Mouse (Mus musculus): Measurements from ENCODE around the gene Cep350. TPM values are rescaled to one million over a fixed set of nuclear protein-coding genes. Genes with fewer than 3 reads are reported as not detected.
"Not testable (repeated sequence)": the region's sequence is repeated elsewhere in the genome, so short reads cannot be mapped to it uniquely, and the experiment has no call there.

Gene Cep350
- polyA plus RNA-seq, 1 experiment: 10.9 TPM

DNA sequence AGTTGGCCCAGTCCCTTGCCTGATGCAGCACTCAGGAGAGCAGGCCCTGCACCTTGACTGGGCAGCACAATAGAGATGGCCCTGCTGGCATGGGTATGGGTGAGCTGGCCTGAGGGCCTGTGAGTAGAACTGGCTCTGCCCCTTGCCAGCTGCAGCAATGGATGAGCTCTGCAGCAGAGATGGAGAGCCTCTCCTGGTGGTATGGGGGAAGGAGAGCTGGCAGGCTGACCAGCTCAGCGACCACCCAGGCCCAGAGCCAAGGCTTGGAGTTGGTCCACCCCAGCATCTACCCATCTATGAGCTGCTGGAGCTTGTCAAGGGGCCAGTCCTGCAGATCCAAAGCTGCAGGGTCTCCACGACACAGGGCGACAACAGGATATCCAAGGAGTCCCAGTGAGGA, 69.5 kb downstream of the Cep350 start:
- Histone ChIP-seq H3K4me3 (ENCODE audit: insufficient read depth, low read length) (no peak overlapping the region), H3K27ac (ENCODE audit: insufficient read depth, low read length) (no peak overlapping the region), H3K4me1 (ENCODE audit: control insufficient read depth, insufficient read depth, low read length) (no peaks in the 10 kb centered on the region; the same call in 1 of the 2 replicates)
- no peak for TF ChIP-seq POLR2A (IDR thresholded peaks at IDR 0.05; ENCODE audit: extremely low read depth, insufficient read depth, low read length)
- TF ChIP-seq CTCF (IDR thresholded peaks at IDR 0.05; ENCODE audit: extremely low read depth, insufficient read depth, low read length): no peak

DNA sequence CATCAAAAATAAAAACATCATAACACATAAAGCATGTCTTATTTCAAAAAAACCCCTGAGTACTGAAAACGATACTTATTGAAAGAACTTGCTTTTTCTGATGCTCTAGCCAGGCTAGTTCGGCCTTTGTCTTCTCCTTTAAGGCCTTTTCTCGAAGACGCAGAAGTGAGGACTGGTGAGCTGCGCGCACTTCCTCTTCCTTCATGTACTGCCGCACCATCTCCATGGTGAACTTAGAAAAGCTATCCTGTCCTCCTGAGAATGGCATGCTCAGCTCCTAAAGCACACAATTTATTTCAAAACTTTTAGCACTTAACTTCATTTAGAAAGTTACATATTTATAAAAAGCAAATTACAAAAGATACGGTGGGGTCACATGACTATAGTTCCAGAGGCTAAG, 71.7 kb downstream of the Cep350 start:
- H3K27ac ChIP-seq (ENCODE audit: insufficient read depth, low read length): no peak overlapping the region
- TF ChIP-seq POLR2A (IDR thresholded peaks at IDR 0.05; ENCODE audit: extremely low read depth, insufficient read depth, low read length) (no peak), CTCF (IDR thresholded peaks at IDR 0.05; ENCODE audit: extremely low read depth, insufficient read depth, low read length) (no peak)
- H3K4me3 ChIP-seq (ENCODE audit: insufficient read depth, low read length): no peak overlapping the region
- H3K4me1 ChIP-seq (ENCODE audit: control insufficient read depth, insufficient read depth, low read length): no peaks in the 10 kb centered on the region; the same call in 1 of the 2 replicates

DNA sequence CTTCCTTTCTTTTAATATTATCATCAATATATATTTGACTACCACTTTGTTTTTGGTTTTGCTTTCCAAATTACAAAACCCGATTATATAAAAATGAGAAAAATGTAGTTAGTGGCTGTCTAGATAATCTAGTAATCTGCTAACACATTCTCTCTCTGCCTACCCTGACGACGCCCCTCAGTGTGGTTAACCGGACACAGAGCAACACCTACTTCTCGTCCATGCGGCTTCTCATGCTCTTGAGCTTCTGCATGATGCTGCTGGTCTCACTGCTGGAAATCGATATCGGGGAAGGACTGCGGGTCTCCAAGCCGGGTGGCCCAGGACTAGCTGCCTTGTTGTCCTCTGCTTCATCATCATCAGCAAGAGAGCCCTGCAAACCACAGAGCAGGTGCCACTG, 78.7 kb downstream of the Cep350 start:
- TF ChIP-seq CTCF (IDR thresholded peaks at IDR 0.05; ENCODE audit: extremely low read depth, insufficient read depth, low read length) (no peak), POLR2A (IDR thresholded peaks at IDR 0.05; ENCODE audit: extremely low read depth, insufficient read depth, low read length) (no peak)
- Histone ChIP-seq H3K4me1 (ENCODE audit: control insufficient read depth, insufficient read depth, low read length) (no peaks in the 10 kb centered on the region), H3K4me3 (ENCODE audit: insufficient read depth, low read length) (no peak overlapping the region)

DNA sequence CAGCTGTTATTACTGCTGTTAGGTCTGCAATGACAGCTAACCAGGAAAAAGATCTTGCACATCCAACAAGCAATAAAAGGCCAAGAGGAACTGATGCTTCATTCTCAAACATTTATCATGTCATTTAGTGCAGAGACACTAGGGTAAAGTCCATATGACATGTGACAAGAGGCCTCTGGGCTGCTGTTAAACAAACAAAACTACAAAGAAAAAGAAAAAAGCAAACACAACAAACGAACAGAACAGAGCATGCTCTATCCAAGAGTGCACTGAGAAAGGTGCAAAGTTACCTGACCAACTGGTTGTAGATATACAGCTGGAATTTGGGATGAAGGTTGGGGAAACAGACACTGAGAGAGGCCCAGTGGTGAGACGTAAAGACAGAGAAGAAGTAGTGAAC, 86.2 kb downstream of the Cep350 start:
- no peak overlapping the region for H3K4me3 ChIP-seq (ENCODE audit: insufficient read depth, low read length)
- H3K4me1 ChIP-seq (ENCODE audit: control insufficient read depth, insufficient read depth, low read length): no peaks in the 10 kb centered on the region
- TF ChIP-seq POLR2A (IDR thresholded peaks at IDR 0.05; ENCODE audit: extremely low read depth, insufficient read depth, low read length): no peak
- TF ChIP-seq CTCF (IDR thresholded peaks at IDR 0.05; ENCODE audit: extremely low read depth, insufficient read depth, low read length): no peak
- no peak overlapping the region for H3K27ac ChIP-seq (ENCODE audit: insufficient read depth, low read length)

More for the DNA sequence above, 78.7 kb downstream of the Cep350 start:
- no peak overlapping the region for H3K27ac ChIP-seq (ENCODE audit: insufficient read depth, low read length)

DNA sequence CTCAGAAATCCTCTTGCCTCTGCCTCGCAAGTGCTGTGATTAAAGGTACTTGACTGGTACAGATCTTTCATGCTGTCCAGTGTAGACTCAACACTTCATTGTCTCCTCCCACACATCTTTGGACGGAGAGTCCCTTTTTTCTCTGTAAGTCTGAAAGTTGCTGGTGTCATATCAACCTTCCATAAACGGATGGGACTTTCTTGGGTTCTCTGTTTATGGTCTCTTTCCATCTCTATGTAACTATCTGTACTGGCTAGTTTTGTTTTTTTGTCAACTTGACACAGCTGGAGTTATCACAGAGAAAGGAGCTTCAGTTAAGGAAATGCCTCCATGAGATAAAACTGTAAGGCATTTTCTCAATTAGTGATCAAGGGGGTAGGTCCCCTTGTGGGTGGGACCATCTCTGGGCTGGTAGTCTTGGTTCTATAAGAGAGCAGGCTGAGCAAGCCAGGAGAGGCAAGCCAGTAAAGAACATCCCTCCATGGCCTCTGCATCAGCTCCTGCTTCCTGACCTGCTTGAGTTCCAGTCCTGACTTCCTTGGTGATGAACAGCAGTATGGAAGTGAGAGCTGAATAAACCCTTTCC, 90.3 kb downstream of the Cep350 start:
- H3K4me3 ChIP-seq (ENCODE audit: insufficient read depth, low read length); H3K27ac ChIP-seq (ENCODE audit: insufficient read depth, low read length); H3K4me1 ChIP-seq (ENCODE audit: control insufficient read depth, insufficient read depth, low read length): not testable (repeated sequence)

DNA sequence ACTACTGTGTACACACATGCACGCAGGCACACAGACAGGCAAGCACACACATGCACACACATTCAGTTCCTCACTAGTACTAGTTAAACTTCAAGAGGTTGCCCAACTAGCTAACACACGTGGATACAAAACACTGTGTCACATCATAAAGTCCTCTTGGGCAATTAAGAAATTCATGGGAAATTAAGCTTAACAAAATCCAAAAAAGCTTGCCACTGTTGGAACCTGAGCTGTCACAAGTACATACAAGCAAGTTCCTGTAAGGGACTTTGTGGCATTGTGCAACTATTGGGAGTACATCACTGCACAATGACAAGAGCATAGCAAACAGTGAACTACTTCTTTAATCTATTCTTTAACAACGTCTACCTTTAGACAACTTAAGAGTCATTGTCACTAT, 93.5 kb downstream of the Cep350 start:
- H3K27ac ChIP-seq (ENCODE audit: insufficient read depth, low read length): no peak overlapping the region
- no peaks in the 10 kb centered on the region; the same call in 1 of the 2 replicates for H3K4me1 ChIP-seq (ENCODE audit: control insufficient read depth, insufficient read depth, low read length)
- no peak for TF ChIP-seq POLR2A (IDR thresholded peaks at IDR 0.05; ENCODE audit: extremely low read depth, insufficient read depth, low read length)
- TF ChIP-seq CTCF (IDR thresholded peaks at IDR 0.05; ENCODE audit: extremely low read depth, insufficient read depth, low read length): no peak
- no peak overlapping the region for H3K4me3 ChIP-seq (ENCODE audit: insufficient read depth, low read length)

DNA sequence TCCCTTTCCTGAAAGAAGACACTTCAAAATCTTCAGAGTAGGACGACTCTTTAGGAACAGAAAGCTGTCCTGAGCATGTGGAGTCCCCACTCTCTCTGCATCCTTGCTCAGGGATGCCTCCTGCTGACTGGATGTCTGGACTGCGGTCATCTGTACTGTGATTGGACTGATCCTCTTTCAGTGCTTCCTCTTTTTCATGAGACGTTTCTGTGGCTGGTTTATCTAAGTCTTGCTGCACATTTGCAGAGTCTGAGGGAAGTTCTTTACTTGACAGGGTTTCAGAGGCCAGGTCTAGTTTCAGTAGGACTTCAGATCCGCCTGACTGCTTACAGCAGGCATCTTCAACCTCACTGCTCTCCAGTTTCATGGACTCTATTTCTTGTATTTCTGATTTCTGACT, 110.1 kb downstream of the Cep350 start:
- Histone ChIP-seq H3K4me1 (ENCODE audit: control insufficient read depth, insufficient read depth, low read length) (no peaks in the 10 kb centered on the region), H3K27ac (ENCODE audit: insufficient read depth, low read length) (no peak overlapping the region), H3K4me3 (ENCODE audit: insufficient read depth, low read length) (no peak overlapping the region)
- TF ChIP-seq CTCF (IDR thresholded peaks at IDR 0.05; ENCODE audit: extremely low read depth, insufficient read depth, low read length) (0 out of 2 replicates have a peak, but pooled peaks have one; percentile 7), POLR2A (IDR thresholded peaks at IDR 0.05; ENCODE audit: extremely low read depth, insufficient read depth, low read length) (no peak)

DNA sequence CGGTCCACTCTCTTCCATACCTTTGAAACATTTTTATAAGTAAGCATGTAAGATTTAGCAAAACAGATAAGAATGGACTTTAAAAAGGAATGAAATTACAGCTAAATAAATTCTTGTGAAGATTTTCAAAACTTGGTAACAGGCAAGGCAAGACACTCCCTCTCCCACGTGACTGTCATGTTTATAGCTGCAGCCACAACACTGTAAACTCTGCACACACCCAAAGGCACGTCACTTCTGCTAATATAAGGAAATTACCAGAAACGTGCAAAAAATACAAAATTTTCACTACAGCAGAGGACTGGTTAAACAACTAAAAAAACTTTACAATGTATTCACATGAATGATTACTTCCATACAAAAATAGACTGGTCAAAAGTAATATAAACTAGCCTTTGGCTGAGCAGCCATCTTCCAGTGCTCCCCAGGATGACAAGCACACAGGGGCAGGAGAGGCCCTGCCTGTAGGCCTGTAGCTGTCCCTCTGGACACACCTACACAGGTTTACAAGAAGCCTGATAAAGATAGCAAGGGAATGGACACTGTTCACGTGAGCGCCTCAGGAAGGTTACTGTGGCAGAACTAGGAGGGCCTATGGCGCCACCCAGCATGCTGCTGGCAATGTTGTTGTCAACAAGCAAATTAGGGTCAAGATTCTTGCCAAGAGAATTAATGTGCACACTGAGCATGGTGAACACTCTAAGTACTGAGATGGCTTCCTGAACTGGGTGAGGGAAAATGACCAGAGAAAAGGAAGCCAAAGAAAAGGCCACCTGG, 117.9 kb downstream of the Cep350 start:
- no peak for TF ChIP-seq POLR2A (IDR thresholded peaks at IDR 0.05; ENCODE audit: extremely low read depth, insufficient read depth, low read length)
- TF ChIP-seq CTCF (IDR thresholded peaks at IDR 0.05; ENCODE audit: extremely low read depth, insufficient read depth, low read length): no peak
- H3K4me3 ChIP-seq (ENCODE audit: insufficient read depth, low read length): no peak overlapping the region
- no peaks in the 10 kb centered on the region for H3K4me1 ChIP-seq (ENCODE audit: control insufficient read depth, insufficient read depth, low read length)
- H3K27ac ChIP-seq (ENCODE audit: insufficient read depth, low read length): no peak overlapping the region

DNA sequence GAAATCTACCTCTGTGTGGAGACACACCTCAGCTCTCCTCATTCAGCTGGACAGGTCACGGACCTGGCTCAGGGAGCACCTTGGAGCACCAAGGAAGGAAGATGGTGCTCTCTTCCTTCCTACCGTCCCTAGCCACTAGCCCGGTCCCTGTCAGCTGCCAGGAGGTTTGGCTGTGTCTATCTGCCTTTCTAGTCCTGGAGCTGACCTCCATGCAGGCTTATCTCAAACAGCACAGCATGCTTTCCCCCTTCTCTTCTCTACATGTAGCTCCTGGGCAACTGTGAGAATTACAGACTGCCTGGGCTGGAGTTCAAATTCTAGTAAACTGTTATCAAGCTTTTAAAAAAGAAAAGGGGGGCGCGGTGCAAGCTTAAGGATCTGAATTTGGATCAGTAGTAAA, 120.0 kb downstream of the Cep350 start:
- no peak for TF ChIP-seq CTCF (IDR thresholded peaks at IDR 0.05; ENCODE audit: extremely low read depth, insufficient read depth, low read length)
- H3K4me1 ChIP-seq (ENCODE audit: control insufficient read depth, insufficient read depth, low read length): no peaks in the 10 kb centered on the region
- H3K27ac ChIP-seq (ENCODE audit: insufficient read depth, low read length): no peak overlapping the region
- no peak overlapping the region for H3K4me3 ChIP-seq (ENCODE audit: insufficient read depth, low read length)

DNA sequence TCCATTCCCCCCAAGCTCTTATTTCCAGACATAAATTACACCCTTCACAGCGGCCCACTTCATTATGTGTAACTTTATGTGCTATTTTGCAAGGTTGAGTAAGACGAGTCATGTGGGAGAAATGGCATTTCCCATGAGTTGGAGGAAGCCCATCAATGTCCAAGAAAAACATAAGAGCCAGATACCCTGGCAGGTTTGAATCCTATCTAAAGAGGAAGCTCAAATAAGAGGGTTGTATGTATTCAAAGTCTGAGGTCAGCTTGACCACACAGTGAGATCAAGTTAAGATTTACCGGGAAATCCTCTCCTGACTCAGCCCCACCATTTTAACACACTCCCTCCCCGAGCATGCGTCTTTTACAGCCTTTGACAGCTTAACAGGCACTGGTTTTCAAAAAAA, 128.8 kb downstream of the Cep350 start:
- Histone ChIP-seq H3K4me3 (ENCODE audit: insufficient read depth, low read length) (no peak overlapping the region), H3K27ac (ENCODE audit: insufficient read depth, low read length) (no peak overlapping the region), H3K4me1 (ENCODE audit: control insufficient read depth, insufficient read depth, low read length) (no peaks in the 10 kb centered on the region)
- TF ChIP-seq POLR2A (IDR thresholded peaks at IDR 0.05; ENCODE audit: extremely low read depth, insufficient read depth, low read length): no peak

Data from cortical plate, adult 2 months (tissue).